Mouse (Mus musculus) embryo, embryonic 11.5 days (tissue): ENCODE results near the gene Tm6sf1.
A peak's percentile ranks its signal among the peaks of the same experiment; 100 is the strongest.

Experiments
- DNase-seq: peaks from one replicate; pipeline ENCODE4 v3.0.0-alpha.2; 2012; ENCODE audit warnings: low read depth, low spot score

Gene Tm6sf1

GRCm38 (mm10) chr7:81885128-81885527 is 26.3 kb downstream of the Tm6sf1 start:
- DNase-seq: no peak

GRCm38 (mm10) chr7:81899361-81899760 is 40.6 kb downstream of the Tm6sf1 start:
- no peak for DNase-seq

- no peak for DNase-seq
These were observed 45.3 kb downstream of the Tm6sf1 start for GRCm38 (mm10) chr7:81904094-81904493.

- DNase-seq: no peak
These were observed 46.1 kb downstream of the Tm6sf1 start for GRCm38 (mm10) chr7:81904926-81905325.

- DNase-seq: no peak
These were observed 59.5 kb downstream of the Tm6sf1 start for GRCm38 (mm10) chr7:81918316-81918715.

GRCm38 (mm10) chr7:81920314-81920713 is 61.5 kb downstream of the Tm6sf1 start:
- no peak for DNase-seq

GRCm38 (mm10) chr7:81921379-81921952 is 62.7 kb downstream of the Tm6sf1 start:
- DNase-seq: no peak

- no peak for DNase-seq
These were observed 70.2 kb downstream of the Tm6sf1 start for GRCm38 (mm10) chr7:81928998-81929397.

- no peak for DNase-seq
These were observed 73.8 kb downstream of the Tm6sf1 start for GRCm38 (mm10) chr7:81932521-81933045.

GRCm38 (mm10) chr7:81933061-81933600 is 74.3 kb downstream of the Tm6sf1 start:
- DNase-seq: no peak

- peak; percentile 30 for DNase-seq
These were observed 74.9 kb downstream of the Tm6sf1 start for GRCm38 (mm10) chr7:81933601-81934266.
